Mouse (Mus musculus) spleen, adult 2 months (tissue): ENCODE measurements at regions not wholly inside any gene's neighbourhood (a gene's known extent, or its start where the extent isn't known, plus 50 kb on each side); places are given as distances from the start of the nearest gene placed in this dataset.

Experiments used
- CTCF ChIP-seq: fragments of 200-500 bp; IDR thresholded peaks from 2 replicates; pipeline ENCODE4 v1.5.1; 2011; ENCODE audit warnings: mild to moderate bottlenecking, inconsistent platforms; ENCODE audit not compliant: insufficient read depth, insufficient read length, insufficient replicate concordance; ENCODE audit errors: extremely low read depth
- POLR2A ChIP-seq: fragments of 200-500 bp; IDR thresholded peaks from 2 replicates; pipeline ENCODE4 v1.6.1; 2011; ENCODE audit warnings: low read depth, low read length, inconsistent platforms

DNA sequence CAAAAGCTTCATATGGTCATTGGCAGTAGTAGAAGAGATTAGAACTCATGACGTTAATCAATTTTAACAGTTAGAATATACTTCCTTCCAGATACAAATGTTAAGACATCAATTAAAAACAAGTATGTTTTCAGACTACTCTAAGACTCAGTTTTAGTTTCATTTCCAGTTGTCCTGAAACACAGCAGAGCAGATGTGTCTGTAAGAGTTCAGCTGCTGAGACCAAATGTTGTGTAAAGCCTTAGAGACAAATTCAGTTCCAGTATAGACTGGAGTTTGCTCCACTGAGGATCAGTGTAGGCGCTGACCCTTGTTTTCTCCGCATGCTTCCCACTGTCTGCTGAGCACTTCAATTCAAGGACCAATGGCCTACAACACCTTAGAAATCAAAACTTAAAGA lies 158.1 kb upstream of the Bmper start:
- no peak for TF ChIP-seq CTCF
- no peak for TF ChIP-seq POLR2A
